Mouse (Mus musculus): Measurements from ENCODE around the gene Pif1. TPM values are rescaled to one million over a fixed set of nuclear protein-coding genes. Genes with fewer than 3 reads are reported as not detected.

Gene Pif1
- total and polyA plus RNA-seq, 2 experiments from 2014 or later: 2.6 to 7.1 TPM

GRCm38 (mm10) chr9:65587573-65588358, 806 bp downstream of the Pif1 start:
- H3K9ac ChIP-seq (replicated peaks; ENCODE audit: low read depth, low read length): peak overlapping the region; percentile 58
- no peak for TF ChIP-seq CTCF (IDR thresholded peaks at IDR 0.05; ENCODE audit: low read depth)
- no peak for TF ChIP-seq EP300 (IDR thresholded peaks at IDR 0.05; ENCODE audit: low read depth)
- under 1% methylated on average over 64 of the region's 64 CpGs for WGBS
- peak overlapping the region; percentile 69 for H3K4me3 ChIP-seq (ENCODE audit: low read depth, low read length)
- peak; percentile 27 for ATAC-seq (ENCODE audit: insufficient read depth, low read depth)
- H3K27me3 ChIP-seq (ENCODE audit: control insufficient read depth, insufficient read depth, low read length): no peaks in the 10 kb centered on the region
- peaks cover 14% of the 10 kb centered on the region for H3K36me3 ChIP-seq (replicated peaks; ENCODE audit: control insufficient read depth, insufficient read depth, low read length)
- peak; percentile 10 for DNase-seq (ENCODE audit: low spot score)
- peak overlapping the region; percentile 92 for H3K4me2 ChIP-seq (ENCODE audit: low read depth, low read length)
- peaks cover 14% of the 10 kb centered on the region; the same call in 1 of the 2 replicates for H3K4me1 ChIP-seq (ENCODE audit: control insufficient read depth, insufficient read depth)
- H3K27ac ChIP-seq (ENCODE audit: low read depth): peak overlapping the region; percentile 52; the same call in 1 of the 2 replicates
- no peaks in the 10 kb centered on the region for H3K9me3 ChIP-seq (replicated peaks; ENCODE audit: control insufficient read depth, low read length)

- Histone ChIP-seq H3K36me3 (replicated peaks; ENCODE audit: control insufficient read depth, insufficient read depth, low read length) (peaks cover 27% of the 10 kb centered on the region), H3K4me3 (ENCODE audit: low read depth, low read length) (peak overlapping the region; percentile 69), H3K4me1 (ENCODE audit: control insufficient read depth, insufficient read depth) (peaks cover 14% of the 10 kb centered on the region; the same call in 1 of the 2 replicates), H3K9ac (replicated peaks; ENCODE audit: low read depth, low read length) (peak overlapping the region; percentile 58; the same call in 1 of the 2 replicates), H3K4me2 (ENCODE audit: low read depth, low read length) (peak overlapping the region; percentile 92), H3K27ac (ENCODE audit: low read depth) (no peak overlapping the region), H3K27me3 (ENCODE audit: control insufficient read depth, insufficient read depth, low read length) (no peaks in the 10 kb centered on the region), H3K9me3 (replicated peaks; ENCODE audit: control insufficient read depth, low read length) (no peaks in the 10 kb centered on the region)
- WGBS: 90% methylated on average over 3 of the region's 3 CpGs
- DNase-seq (ENCODE audit: low spot score) (no peak), ATAC-seq (ENCODE audit: insufficient read depth, low read depth) (no peak)
- TF ChIP-seq CTCF (IDR thresholded peaks at IDR 0.05; ENCODE audit: low read depth) (no peak), EP300 (IDR thresholded peaks at IDR 0.05; ENCODE audit: low read depth) (no peak)
Measured at GRCm38 (mm10) chr9:65589091-65589490, 2.1 kb downstream of the Pif1 start.

- no peak overlapping the region for H3K9ac ChIP-seq (replicated peaks; ENCODE audit: low read depth, low read length)
- ATAC-seq (ENCODE audit: insufficient read depth, low read depth) (no peak), DNase-seq (ENCODE audit: low spot score) (no peak)
- H3K9me3 ChIP-seq (replicated peaks; ENCODE audit: control insufficient read depth, low read length): no peaks in the 10 kb centered on the region
- WGBS: 75% methylated on average over 3 of the region's 3 CpGs
- no peak for TF ChIP-seq CTCF (IDR thresholded peaks at IDR 0.05; ENCODE audit: low read depth)
- TF ChIP-seq EP300 (IDR thresholded peaks at IDR 0.05; ENCODE audit: low read depth): no peak
- no peak overlapping the region for H3K4me2 ChIP-seq (ENCODE audit: low read depth, low read length)
- H3K27me3 ChIP-seq (ENCODE audit: control insufficient read depth, insufficient read depth, low read length): no peaks in the 10 kb centered on the region
- no peak overlapping the region for H3K4me3 ChIP-seq (ENCODE audit: low read depth, low read length)
- no peak overlapping the region for H3K27ac ChIP-seq (ENCODE audit: low read depth)
- peaks cover 35% of the 10 kb centered on the region for H3K36me3 ChIP-seq (replicated peaks; ENCODE audit: control insufficient read depth, insufficient read depth, low read length)
- H3K4me1 ChIP-seq (ENCODE audit: control insufficient read depth, insufficient read depth): peaks cover 8% of the 10 kb centered on the region; the same call in 1 of the 2 replicates
Measured at GRCm38 (mm10) chr9:65592721-65593120, 5.8 kb downstream of the Pif1 start.

GRCm38 (mm10) chr9:65593596-65593995, 6.6 kb downstream of the Pif1 start:
- ATAC-seq (ENCODE audit: insufficient read depth, low read depth) (no peak), DNase-seq (ENCODE audit: low spot score) (no peak)
- peaks cover 35% of the 10 kb centered on the region for H3K36me3 ChIP-seq (replicated peaks; ENCODE audit: control insufficient read depth, insufficient read depth, low read length)
- no peaks in the 10 kb centered on the region for H3K9me3 ChIP-seq (replicated peaks; ENCODE audit: control insufficient read depth, low read length)
- no peaks in the 10 kb centered on the region for H3K27me3 ChIP-seq (ENCODE audit: control insufficient read depth, insufficient read depth, low read length)
- H3K9ac ChIP-seq (replicated peaks; ENCODE audit: low read depth, low read length): no peak overlapping the region
- H3K4me3 ChIP-seq (ENCODE audit: low read depth, low read length): no peak overlapping the region
- peaks cover 7% of the 10 kb centered on the region; the same call in 1 of the 2 replicates for H3K4me1 ChIP-seq (ENCODE audit: control insufficient read depth, insufficient read depth)
- no peak overlapping the region for H3K4me2 ChIP-seq (ENCODE audit: low read depth, low read length)
- TF ChIP-seq EP300 (IDR thresholded peaks at IDR 0.05; ENCODE audit: low read depth): no peak
- TF ChIP-seq CTCF (IDR thresholded peaks at IDR 0.05; ENCODE audit: low read depth): no peak
- H3K27ac ChIP-seq (ENCODE audit: low read depth): no peak overlapping the region
- 85% methylated on average over 9 of the region's 9 CpGs for WGBS

- peaks cover 11% of the 10 kb centered on the region for H3K36me3 ChIP-seq (replicated peaks; ENCODE audit: control insufficient read depth, insufficient read depth, low read length)
- TF ChIP-seq CTCF (IDR thresholded peaks at IDR 0.05; ENCODE audit: low read depth) (peak; percentile 61), EP300 (IDR thresholded peaks at IDR 0.05; ENCODE audit: low read depth) (no peak)
- DNase-seq (ENCODE audit: low spot score) (peak; percentile 61), ATAC-seq (ENCODE audit: insufficient read depth, low read depth) (peak; percentile 41; the same call in 1 of the 2 replicates)
- H3K4me3 ChIP-seq (ENCODE audit: low read depth, low read length): peak overlapping the region; percentile 31
- H3K27ac ChIP-seq (ENCODE audit: low read depth): peak overlapping the region; percentile 15; the same call in 1 of the 2 replicates
- H3K4me1 ChIP-seq (ENCODE audit: control insufficient read depth, insufficient read depth): no peaks in the 10 kb centered on the region
- H3K9me3 ChIP-seq (replicated peaks; ENCODE audit: control insufficient read depth, low read length): no peaks in the 10 kb centered on the region
- H3K9ac ChIP-seq (replicated peaks; ENCODE audit: low read depth, low read length): no peak overlapping the region
- H3K4me2 ChIP-seq (ENCODE audit: low read depth, low read length): peak overlapping the region; percentile 48; the same call in 1 of the 2 replicates
- no peaks in the 10 kb centered on the region for H3K27me3 ChIP-seq (ENCODE audit: control insufficient read depth, insufficient read depth, low read length)
- WGBS: 43% methylated on average over 8 of the region's 11 CpGs
Measured at GRCm38 (mm10) chr9:65598765-65599249, 11.8 kb downstream of the Pif1 start.
